Mouse (Mus musculus) erythroblast, embryonic 14.5 days (primary cell): ENCODE results near the gene Tmem165.

Experiments
- GATA1 ChIP-seq: IDR thresholded peaks from 2 replicates; pipeline ENCODE4 v1.6.1; 2012; ENCODE audit warnings: low read length, inconsistent platforms, mixed read lengths
- TAL1 ChIP-seq: IDR thresholded peaks from 3 replicates; pipeline ENCODE4 v1.6.1; 2012; ENCODE audit warnings: low read length, inconsistent platforms, mixed read lengths

DNA sequence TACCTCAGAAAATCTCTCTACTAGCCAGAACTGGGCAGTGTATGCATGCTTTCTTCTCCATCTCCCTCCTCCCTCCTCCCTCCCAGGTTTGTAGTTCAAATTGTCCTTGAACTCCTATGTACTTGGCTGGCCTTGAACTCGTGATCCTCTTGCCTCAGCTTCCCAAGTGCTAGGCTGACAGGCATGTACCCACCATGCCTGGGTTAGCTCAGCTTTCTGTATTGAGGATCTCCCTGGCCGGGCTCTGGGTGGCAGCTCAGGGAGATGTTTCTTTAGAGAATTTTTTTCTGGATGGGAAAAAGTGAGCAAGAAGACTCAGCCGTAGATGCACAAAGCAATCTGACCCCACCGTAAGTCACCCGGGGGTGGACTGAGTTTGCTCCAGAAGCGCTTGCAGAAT lies 30.7 kb upstream of the Tmem165 start:
- TF ChIP-seq GATA1 (no peak), TAL1 (no peak)
